Mouse (Mus musculus) liver, embryonic 14.5 days (tissue): ENCODE data around the gene Gjc1. TPM values are rescaled to one million over a fixed set of nuclear protein-coding genes. Genes with fewer than 3 reads are reported as not detected.

Source experiments
- ATAC-seq: fragments of 200-750 bp; cut with Nextera tagmentation; 2 replicates; pipeline ENCODE4 v1.8.0; 2017; ENCODE audit warnings: moderate number of reproducible peaks, mild to moderate bottlenecking, moderate library complexity; ENCODE audit not compliant: insufficient read depth
- DNase-seq, 3 experiments: peaks; one replicate each; pipeline ENCODE4 v3.0.0-alpha.2; 2012 to 2013; ENCODE audit warnings: low read depth in 3 of 3, low spot score in 3 of 3
- H3K27ac ChIP-seq: fragments of 300-500 bp; sonication (generic); 2 replicates; pipeline ENCODE4 v1.5.1; 2014; ENCODE audit warnings: moderate library complexity, mild to moderate bottlenecking, control low read depth, inconsistent platforms
- H3K27me3 ChIP-seq: fragments of 300-500 bp; sonication (generic); 2 replicates; pipeline ENCODE4 v1.6.1; 2014; ENCODE audit warnings: mild to moderate bottlenecking, low read length, moderate library complexity; ENCODE audit not compliant: control insufficient read depth, insufficient read depth
- H3K36me3 ChIP-seq: fragments of 300-500 bp; sonication (generic); replicated peaks from 2 replicates; pipeline ENCODE4 v1.6.1; 2014; ENCODE audit warnings: low read depth; ENCODE audit not compliant: control insufficient read depth, insufficient read depth
- H3K4me1 ChIP-seq, 2 experiments: fragments of 200-500 bp in 1 of 2; fragments of 300-500 bp in 1 of 2; sonication (generic) in 1 of 2; replicated peaks; 2 replicates each; pipeline ENCODE4 v1.6.1; 2012 to 2014; ENCODE audit warnings: antibody characterized with exemption in 1 of 2, inconsistent platforms in 1 of 2, low read length in 1 of 2; ENCODE audit not compliant: control insufficient read depth in 2 of 2, insufficient read depth in 2 of 2
- H3K4me2 ChIP-seq: fragments of 300-500 bp; sonication (generic); 2 replicates; pipeline ENCODE4 v1.6.1; 2014; ENCODE audit warnings: low read depth, mild to moderate bottlenecking, control low read depth, moderate library complexity
- H3K4me3 ChIP-seq, 2 experiments: fragments of 200-500 bp in 1 of 2; fragments of 300-500 bp in 1 of 2; sonication (generic) in 1 of 2; 2 replicates each; pipeline ENCODE4 v1.5.1; 2012 to 2014; ENCODE audit warnings: low read depth in 2 of 2, low read length in 2 of 2, mild to moderate bottlenecking in 2 of 2, control low read depth in 1 of 2, inconsistent platforms in 1 of 2, moderate library complexity in 1 of 2; ENCODE audit not compliant: insufficient read depth in 1 of 2
- H3K9ac ChIP-seq: fragments of 300-500 bp; sonication (generic); replicated peaks from 2 replicates; pipeline ENCODE4 v1.6.1; 2014; ENCODE audit warnings: mild to moderate bottlenecking, control low read depth, moderate library complexity
- H3K9me3 ChIP-seq: fragments of 300-500 bp; sonication (generic); 2 replicates; pipeline ENCODE4 v1.6.1; 2016; ENCODE audit warnings: low read length, mixed read lengths; ENCODE audit not compliant: control insufficient read depth
- CTCF ChIP-seq: IDR thresholded peaks from 2 replicates; pipeline ENCODE4 v1.5.1; 2016; ENCODE audit warnings: antibody characterized with exemption, low read depth, control low read depth
- EP300 ChIP-seq: IDR thresholded peaks from 2 replicates; pipeline ENCODE4 v1.6.1; 2016; ENCODE audit warnings: antibody characterized with exemption, low read depth
- WGBS: fragments of 180-500 bp; shearing (Covaris S2); extraction: QIAGEN DNeasy Blood & Tissue Kit; methylation state at CpG from one replicate; pipeline ENCODE4 v1.1.7; 2014; ENCODE audit not compliant: insufficient replicate concordance; 5-methylcytosine and 5-hydroxymethylcytosine counted together
- polyA plus RNA-seq, 2 experiments: library from polyadenylated mRNA; depleted of rRNA in 1 of 2; stranded (reverse) in 1 of 2; unstranded in 1 of 2; fragments of >200 nt; fragmentation: Nextera tagmentation in 1 of 2; extraction: Ambion mirVana in 1 of 2; gene quantifications; 2 replicates each; pipeline versions ENCODE4 v1.2.1 to v1.2.3; 2012 to 2014

Gene Gjc1
- polyA plus RNA-seq, 2 experiments = 1.1 to 1.7 TPM

- peaks cover 27% of the 10 kb centered on the region for H3K36me3 ChIP-seq
- TF ChIP-seq EP300 = no peak
- 79% methylated on average over 1 of the region's 1 CpGs for WGBS
Measured at GRCm38 (mm10) chr11:102837385-102837784, 17.9 kb upstream of the Gjc1 start.

GRCm38 (mm10) chr11:102836146-102836545, 16.6 kb upstream of the Gjc1 start:
- no peaks in the 10 kb centered on the region for H3K9me3 ChIP-seq
- ATAC-seq = no peak
- no peak overlapping the region for H3K4me2 ChIP-seq
- H3K27me3 ChIP-seq = no peaks in the 10 kb centered on the region
- WGBS = 83% methylated on average over 9 of the region's 9 CpGs
- H3K9ac ChIP-seq = no peak overlapping the region
- TF ChIP-seq EP300 = no peak
- TF ChIP-seq CTCF = no peak
- H3K4me1 ChIP-seq = no peaks in the 10 kb centered on the region
- H3K4me3 ChIP-seq = no peak overlapping the region
- no peak for DNase-seq
- no peak overlapping the region for H3K27ac ChIP-seq
- peaks cover 22% of the 10 kb centered on the region for H3K36me3 ChIP-seq

More at GRCm38 (mm10) chr11:102837385-102837784, 17.9 kb upstream of the Gjc1 start:
- no peak for DNase-seq
- Histone ChIP-seq H3K4me3 (no peak overlapping the region), H3K27me3 (no peaks in the 10 kb centered on the region), H3K9ac (no peak overlapping the region), H3K4me1 (no peaks in the 10 kb centered on the region), H3K27ac (no peak overlapping the region), H3K4me2 (no peak overlapping the region), H3K9me3 (no peaks in the 10 kb centered on the region)
- ATAC-seq = no peak

GRCm38 (mm10) chr11:102835549-102835948, 16.0 kb upstream of the Gjc1 start, which contains the start of gene Higd1b:
Gene Higd1b (plus strand): TSS chr11:102835849.
- Histone ChIP-seq H3K9ac (no peak within 1 kb of the TSS), H3K27ac (no peak within 1 kb of the TSS), H3K9me3 (no peaks in the 10 kb centered on the region), H3K4me3 (no peak within 1 kb of the TSS), H3K27me3 (no peaks in the 10 kb centered on the region), H3K4me2 (no peak within 1 kb of the TSS), H3K4me1 (no peaks in the 10 kb centered on the region), H3K36me3 (peaks cover 17% of the 10 kb centered on the region)
- no peak for ATAC-seq
- DNase-seq = no peak
- no peak for TF ChIP-seq CTCF
- TF ChIP-seq EP300 = no peak
- 56% methylated on average over 4 of the region's 4 CpGs for WGBS

GRCm38 (mm10) chr11:102834219-102834618, 14.7 kb upstream of the Gjc1 start:
- Histone ChIP-seq H3K27me3 (no peaks in the 10 kb centered on the region), H3K36me3 (peaks cover 12% of the 10 kb centered on the region), H3K4me3 (no peak overlapping the region), H3K9me3 (no peaks in the 10 kb centered on the region), H3K4me2 (no peak overlapping the region), H3K9ac (no peak overlapping the region), H3K4me1 (no peaks in the 10 kb centered on the region), H3K27ac (no peak overlapping the region)
- no peak for TF ChIP-seq CTCF
- ATAC-seq (no peak), DNase-seq (no peak)
- WGBS = 77% methylated on average over 10 of the region's 10 CpGs

- Histone ChIP-seq H3K4me3 (no peak overlapping the region), H3K9me3 (no peaks in the 10 kb centered on the region), H3K27me3 (no peaks in the 10 kb centered on the region), H3K36me3 (no peaks in the 10 kb centered on the region), H3K4me1 (no peaks in the 10 kb centered on the region), H3K27ac (no peak overlapping the region), H3K9ac (no peak overlapping the region), H3K4me2 (no peak overlapping the region)
- ATAC-seq (no peak), DNase-seq (no peak)
- TF ChIP-seq EP300 (no peak), CTCF (no peak)
- WGBS = 65% methylated on average over 18 of the region's 18 CpGs
Measured at GRCm38 (mm10) chr11:102832700-102833297, 13.3 kb upstream of the Gjc1 start.
